Mouse (Mus musculus): ENCODE measurements around the gene 2810459M11Rik.
A peak's percentile ranks its signal among the peaks of the same experiment; 100 is the strongest.
"Not testable (repeated sequence)": the region's sequence is repeated elsewhere in the genome, so short reads cannot be mapped to it uniquely, and the experiment has no call there.

The 2810459M11Rik gene

GRCm38 (mm10) chr1:86045848-86046805 is at the start of gene 2810459M11Rik:
Gene 2810459M11Rik (plus strand): TSS chr1:86045863.
- DNase-seq (ENCODE audit: low spot score) = no peak

- no peak for DNase-seq (ENCODE audit: low spot score)
Observed at GRCm38 (mm10) chr1:85997221-85997620, 48.4 kb upstream of the 2810459M11Rik start.

GRCm38 (mm10) chr1:85998012-85998411 is 47.7 kb upstream of the 2810459M11Rik start:
- no peak for DNase-seq (ENCODE audit: low spot score)

GRCm38 (mm10) chr1:85999853-86000570 is 45.7 kb upstream of the 2810459M11Rik start:
- no peak for DNase-seq (ENCODE audit: low spot score)

- DNase-seq (ENCODE audit: low spot score) = no peak
Observed at GRCm38 (mm10) chr1:86005540-86005939, 40.1 kb upstream of the 2810459M11Rik start.

DNA sequence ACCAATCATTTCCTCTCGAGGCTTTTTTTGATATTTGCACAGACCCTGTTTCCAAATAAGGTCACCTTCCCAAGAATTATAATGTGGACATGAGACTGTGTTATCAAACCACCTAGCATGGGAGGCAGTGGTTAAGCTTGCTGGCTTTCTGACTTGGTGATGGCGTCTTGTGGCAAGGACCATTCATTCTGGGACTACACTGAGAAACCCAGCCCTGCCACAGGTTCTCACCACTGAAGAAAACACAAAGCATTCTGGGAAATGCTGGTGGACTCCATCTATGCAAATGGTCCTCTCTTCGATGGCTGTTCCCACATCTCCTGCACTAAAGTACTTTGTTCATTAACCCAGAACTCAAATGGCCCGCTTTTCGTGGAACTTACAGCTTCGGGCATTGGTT is 39.6 kb upstream of the 2810459M11Rik start:
- no peak for DNase-seq (ENCODE audit: low spot score)

DNA sequence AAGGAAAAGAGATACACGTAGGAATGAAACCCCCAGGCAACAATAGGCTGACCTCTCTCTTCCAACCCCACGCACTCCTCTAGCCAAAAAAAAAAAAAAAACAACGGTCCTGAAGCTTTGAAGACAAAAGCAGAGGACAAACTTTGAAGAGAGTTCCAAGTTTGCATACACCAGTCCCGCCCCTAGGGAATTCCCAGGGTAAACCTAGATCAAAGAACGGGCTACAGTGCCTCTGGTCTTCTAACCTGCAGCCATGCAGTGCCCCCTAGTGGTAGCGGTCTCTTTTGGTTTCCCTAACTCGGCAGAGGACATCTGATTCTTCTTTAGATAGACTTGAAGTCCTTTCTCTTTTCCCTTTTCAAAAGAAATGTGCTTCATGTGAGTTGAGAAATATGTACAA is 37.9 kb upstream of the 2810459M11Rik start:
- DNase-seq (ENCODE audit: low spot score) = peak; percentile 87

- not testable (repeated sequence) for DNase-seq (ENCODE audit: low spot score)
Observed at GRCm38 (mm10) chr1:86015758-86016157, 29.9 kb upstream of the 2810459M11Rik start.

GRCm38 (mm10) chr1:86016516-86016915 is 29.1 kb upstream of the 2810459M11Rik start, which contains the start of gene Spata3:
Gene Spata3 (plus strand): TSS chr1:86016816.
- no peak for DNase-seq (ENCODE audit: low spot score)

- DNase-seq (ENCODE audit: low spot score) = peak; percentile 9
Observed at GRCm38 (mm10) chr1:86018235-86019055, 27.2 kb upstream of the 2810459M11Rik start.

DNA sequence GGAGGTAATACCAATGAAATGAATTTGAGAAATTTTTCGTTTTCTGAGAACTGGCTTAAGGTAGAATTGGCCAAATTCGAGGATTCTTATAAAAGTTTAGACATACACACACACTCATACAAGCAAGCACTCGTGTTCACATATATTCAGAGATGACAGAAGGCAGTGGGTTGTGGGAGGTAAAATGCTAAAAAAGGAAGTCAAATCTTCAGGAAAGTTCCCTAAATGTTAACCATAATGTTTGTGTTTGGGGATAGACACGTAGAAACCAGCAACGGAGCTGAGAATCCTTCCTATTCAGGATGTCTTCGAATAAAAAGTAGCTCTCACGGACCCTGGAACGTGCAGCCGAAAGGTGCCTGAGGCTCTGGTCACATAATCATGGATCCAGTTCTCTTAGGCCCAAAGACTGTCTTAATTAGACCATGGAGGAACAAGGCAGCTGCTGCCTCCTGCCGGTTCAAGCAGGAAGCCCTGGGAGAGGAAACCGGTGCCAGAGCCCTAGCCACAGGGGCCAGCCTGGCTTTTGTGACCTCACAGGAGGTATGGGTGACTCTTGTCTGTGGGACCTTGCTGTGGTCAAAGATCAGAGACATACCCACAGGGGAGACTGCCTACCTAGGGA is 24.2 kb upstream of the 2810459M11Rik start:
- no peak for DNase-seq (ENCODE audit: low spot score)

- DNase-seq (ENCODE audit: low spot score) = no peak
Observed at GRCm38 (mm10) chr1:86032273-86032987, 13.2 kb upstream of the 2810459M11Rik start.

DNA sequence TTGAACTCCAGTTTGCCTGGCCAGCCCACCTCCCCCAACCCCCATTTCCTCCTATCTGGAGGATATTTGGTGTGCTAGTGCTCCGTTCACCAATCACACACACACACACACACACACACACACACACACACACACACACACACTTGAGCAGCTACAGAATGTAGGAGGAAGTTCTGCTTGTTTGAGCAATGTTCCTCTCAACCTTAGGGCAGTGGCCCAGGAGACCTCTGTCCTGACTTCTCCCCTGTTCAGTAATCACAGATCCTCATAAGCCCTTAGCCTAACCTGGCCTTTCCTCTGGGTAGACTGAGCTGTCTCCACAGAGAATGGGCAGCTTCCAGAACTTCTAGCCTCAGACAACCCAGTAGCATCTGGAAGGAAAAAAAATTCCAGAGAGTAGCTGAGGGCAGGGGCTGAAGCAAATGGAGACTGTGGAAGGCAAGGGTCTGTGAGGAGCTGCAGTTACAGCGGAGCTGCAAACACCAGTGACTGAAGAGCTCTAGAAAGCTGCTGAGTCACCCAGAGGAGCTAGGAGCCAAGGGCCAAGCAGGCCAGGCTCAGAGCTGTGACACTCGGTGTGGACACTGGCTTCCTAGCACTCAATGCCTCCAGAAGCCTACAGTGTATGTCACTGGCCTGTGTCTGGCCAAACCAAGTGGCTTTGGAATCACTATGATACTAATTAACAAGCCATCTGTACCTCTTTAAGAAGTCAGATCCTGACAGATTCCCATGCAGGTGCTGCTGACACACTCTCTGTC is 7.3 kb upstream of the 2810459M11Rik start:
- peak; percentile 63 for DNase-seq (ENCODE audit: low spot score)

DNA sequence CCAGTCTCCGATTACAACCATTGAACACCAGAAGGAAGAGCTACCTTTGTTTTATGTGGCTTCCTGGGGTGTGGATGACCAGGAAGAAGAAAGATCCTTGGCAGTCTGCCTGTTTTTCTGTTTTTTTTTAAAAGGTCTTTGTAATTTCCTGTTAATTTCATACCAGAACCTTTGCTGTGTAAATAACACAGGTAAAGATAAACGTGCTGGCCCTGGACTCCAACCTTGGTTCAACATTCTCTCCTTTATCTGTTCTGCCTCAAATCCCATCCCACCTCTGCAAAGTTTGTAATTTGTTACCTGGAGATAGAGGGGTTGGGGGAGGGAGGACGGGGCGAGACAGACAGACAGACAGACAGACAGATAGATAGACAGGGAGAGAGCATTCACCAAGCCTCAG is 5.5 kb upstream of the 2810459M11Rik start:
- no peak for DNase-seq (ENCODE audit: low spot score)

GRCm38 (mm10) chr1:86040817-86041216 is 4.8 kb upstream of the 2810459M11Rik start:
- DNase-seq (ENCODE audit: low spot score) = no peak

DNA sequence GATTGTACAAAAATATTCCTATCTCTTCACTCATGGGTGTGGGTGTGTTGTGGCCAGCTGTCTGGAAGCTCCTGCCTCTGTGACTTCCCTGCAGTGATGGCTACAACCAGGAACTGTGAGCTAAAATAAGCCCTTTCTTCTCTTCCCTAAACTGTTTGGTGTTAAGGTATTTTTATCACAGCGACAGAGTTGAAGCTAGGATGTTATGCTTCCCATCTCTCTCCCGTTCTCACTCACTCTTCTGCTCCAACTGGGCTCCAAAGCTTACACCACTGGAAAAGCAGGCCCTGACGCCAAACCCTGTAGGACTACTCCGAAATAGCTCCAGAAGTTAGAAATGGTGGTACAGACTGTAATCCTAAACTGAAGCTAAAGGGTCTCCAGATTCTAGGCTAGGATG is 607 bp upstream of the 2810459M11Rik start:
- no peak for DNase-seq (ENCODE audit: low spot score)

DNA sequence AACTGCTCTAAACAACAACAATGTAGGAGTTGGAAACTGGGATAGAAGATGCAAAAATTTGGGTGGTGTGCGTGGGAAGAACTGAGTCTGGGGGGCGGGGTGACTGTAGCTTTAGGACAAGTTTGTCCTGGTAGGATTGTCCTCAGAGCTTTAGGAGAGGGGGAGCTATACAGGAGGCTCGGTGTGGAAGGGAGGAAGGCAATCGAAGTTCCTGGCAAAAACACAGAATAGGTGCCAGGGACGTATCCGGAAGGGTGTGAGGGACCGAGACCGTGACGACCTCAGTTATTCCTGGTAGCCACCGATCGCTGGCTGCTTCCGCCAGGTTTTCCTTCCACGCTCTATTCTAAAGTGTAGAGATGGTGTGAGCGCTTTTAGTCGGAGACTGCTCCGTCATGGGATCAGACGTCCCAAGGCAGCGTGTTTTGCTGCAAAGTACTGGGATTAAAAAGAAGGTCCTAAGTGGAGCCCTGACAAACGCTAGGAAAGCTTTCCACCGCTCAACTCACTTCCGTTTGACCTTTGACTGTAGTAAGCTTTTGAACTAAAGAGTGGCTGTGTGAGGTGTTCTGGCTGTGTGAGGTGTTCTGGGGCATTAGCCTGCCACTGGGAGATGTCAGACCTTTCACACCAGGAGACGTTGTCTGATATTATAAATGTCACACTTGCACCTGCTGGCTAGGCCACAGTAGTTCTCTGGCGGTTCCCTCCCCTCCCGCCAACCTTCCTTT is 1.3 kb downstream of the 2810459M11Rik start:
- DNase-seq (ENCODE audit: low spot score) = no peak

DNA sequence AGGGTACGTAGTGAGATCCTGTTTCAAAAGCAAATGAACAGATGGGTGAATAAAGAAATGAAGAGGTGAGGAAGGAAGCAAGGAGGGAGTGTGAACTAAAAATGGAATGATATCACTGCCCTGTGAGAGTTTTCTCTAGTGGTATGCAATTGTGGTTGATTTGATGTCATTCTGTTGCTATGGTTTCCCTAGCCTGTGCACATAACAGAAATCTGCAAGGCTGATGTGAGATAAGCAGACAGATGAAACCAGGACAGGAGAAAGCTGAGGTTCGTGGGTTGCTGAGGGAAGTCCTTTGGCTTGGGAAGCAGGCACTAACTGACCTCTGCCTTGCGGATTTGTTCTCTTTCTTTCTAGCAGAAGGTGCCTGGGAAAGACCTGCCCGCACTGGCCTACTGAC is 2.6 kb downstream of the 2810459M11Rik start:
- DNase-seq (ENCODE audit: low spot score) = no peak

- DNase-seq (ENCODE audit: low spot score) = no peak
Observed at GRCm38 (mm10) chr1:86048744-86049143, 3.1 kb downstream of the 2810459M11Rik start.
